Mouse (Mus musculus) limb, embryonic 11.5 days (tissue): ENCODE results near the gene Disp1. TPM values are rescaled to one million over a fixed set of nuclear protein-coding genes. Genes with fewer than 3 reads are reported as not detected.

Experiments used
- ATAC-seq: fragments of 200-750 bp; cut with Nextera tagmentation; 2 replicates; pipeline ENCODE4 v1.8.0; 2017; ENCODE audit warnings: low read depth; ENCODE audit not compliant: insufficient number of reproducible peaks, low FRiP score, low TSS enrichment
- DNase-seq: peaks from one replicate; pipeline ENCODE4 v3.0.0-alpha.2; 2015; ENCODE audit warnings: low spot score
- H3K27ac ChIP-seq: fragments of 300-500 bp; sonication (generic); replicated peaks from 2 replicates; pipeline ENCODE4 v1.5.1; 2014; ENCODE audit warnings: low read depth, mild to moderate bottlenecking, low read length
- H3K27me3 ChIP-seq: fragments of 300-500 bp; sonication (generic); 2 replicates; pipeline ENCODE4 v1.6.1; 2014; ENCODE audit warnings: mild to moderate bottlenecking, low read length, mixed read lengths; ENCODE audit not compliant: control insufficient read depth, insufficient read depth
- H3K36me3 ChIP-seq: fragments of 300-500 bp; sonication (generic); 2 replicates; pipeline ENCODE4 v1.6.1; 2014; ENCODE audit warnings: mild to moderate bottlenecking, low read length, moderate library complexity, mixed read lengths; ENCODE audit not compliant: control insufficient read depth, insufficient read depth
- H3K4me1 ChIP-seq: fragments of 300-500 bp; sonication (generic); 2 replicates; pipeline ENCODE4 v1.6.1; 2014; ENCODE audit warnings: low read length, mixed read lengths; ENCODE audit not compliant: control insufficient read depth, insufficient read depth
- H3K4me2 ChIP-seq: fragments of 300-500 bp; sonication (generic); 2 replicates; pipeline ENCODE4 v1.6.1; 2014; ENCODE audit warnings: low read depth, mild to moderate bottlenecking, moderate library complexity; ENCODE audit not compliant: severe bottlenecking
- H3K4me3 ChIP-seq: fragments of 300-500 bp; sonication (generic); 2 replicates; pipeline ENCODE4 v1.5.1; 2014; ENCODE audit warnings: low read depth, low read length
- H3K9ac ChIP-seq: fragments of 300-500 bp; sonication (generic); 2 replicates; pipeline ENCODE4 v1.6.1; 2014; ENCODE audit warnings: mild to moderate bottlenecking, low read length
- H3K9me3 ChIP-seq: fragments of 300-500 bp; sonication (generic); 2 replicates; pipeline ENCODE4 v1.6.1; 2016; ENCODE audit warnings: low read length; ENCODE audit not compliant: control insufficient read depth
- WGBS: fragments of 180-500 bp; shearing (Covaris S2); extraction: QIAGEN DNeasy Blood & Tissue Kit; methylation state at CpG from one replicate; pipeline ENCODE4 v1.1.7; 2014; 5-methylcytosine and 5-hydroxymethylcytosine counted together
- polyA plus RNA-seq: library from polyadenylated mRNA; unstranded; fragments of >200 nt; fragmentation: Nextera tagmentation; extraction: Ambion mirVana; gene quantifications from 2 replicates; pipeline ENCODE4 v1.2.1, GENCODE M21; 2014

Gene Disp1
- polyA plus RNA-seq, 1 experiment from 2014 or later: 19.3 TPM

GRCm38 (mm10) chr1:183190456-183190855, 30.9 kb downstream of the Disp1 start:
- Histone ChIP-seq H3K27me3 (no peaks in the 10 kb centered on the region), H3K27ac (peak overlapping the region; percentile 77), H3K4me1 (peaks cover 57% of the 10 kb centered on the region), H3K9ac (no peak overlapping the region; the same call in 1 of the 2 replicates), H3K4me3 (no peak overlapping the region), H3K36me3 (no peaks in the 10 kb centered on the region), H3K4me2 (no peak overlapping the region), H3K9me3 (no peaks in the 10 kb centered on the region)
- ATAC-seq: no peak
- peak; percentile 44 for DNase-seq
- WGBS: 35% methylated on average over 9 of the region's 9 CpGs

GRCm38 (mm10) chr1:183189014-183189662, 32.2 kb downstream of the Disp1 start:
- H3K9ac ChIP-seq: no peak overlapping the region
- WGBS: 7% methylated on average over 10 of the region's 10 CpGs
- H3K27me3 ChIP-seq: no peaks in the 10 kb centered on the region
- H3K36me3 ChIP-seq: no peaks in the 10 kb centered on the region
- H3K4me1 ChIP-seq: peaks cover 55% of the 10 kb centered on the region
- H3K4me2 ChIP-seq: no peak overlapping the region; the same call in 1 of the 2 replicates
- no peak overlapping the region for H3K4me3 ChIP-seq
- no peaks in the 10 kb centered on the region for H3K9me3 ChIP-seq
- DNase-seq: peak; percentile 74
- peak; percentile 84 for ATAC-seq
- H3K27ac ChIP-seq: peak overlapping the region; percentile 77

DNA sequence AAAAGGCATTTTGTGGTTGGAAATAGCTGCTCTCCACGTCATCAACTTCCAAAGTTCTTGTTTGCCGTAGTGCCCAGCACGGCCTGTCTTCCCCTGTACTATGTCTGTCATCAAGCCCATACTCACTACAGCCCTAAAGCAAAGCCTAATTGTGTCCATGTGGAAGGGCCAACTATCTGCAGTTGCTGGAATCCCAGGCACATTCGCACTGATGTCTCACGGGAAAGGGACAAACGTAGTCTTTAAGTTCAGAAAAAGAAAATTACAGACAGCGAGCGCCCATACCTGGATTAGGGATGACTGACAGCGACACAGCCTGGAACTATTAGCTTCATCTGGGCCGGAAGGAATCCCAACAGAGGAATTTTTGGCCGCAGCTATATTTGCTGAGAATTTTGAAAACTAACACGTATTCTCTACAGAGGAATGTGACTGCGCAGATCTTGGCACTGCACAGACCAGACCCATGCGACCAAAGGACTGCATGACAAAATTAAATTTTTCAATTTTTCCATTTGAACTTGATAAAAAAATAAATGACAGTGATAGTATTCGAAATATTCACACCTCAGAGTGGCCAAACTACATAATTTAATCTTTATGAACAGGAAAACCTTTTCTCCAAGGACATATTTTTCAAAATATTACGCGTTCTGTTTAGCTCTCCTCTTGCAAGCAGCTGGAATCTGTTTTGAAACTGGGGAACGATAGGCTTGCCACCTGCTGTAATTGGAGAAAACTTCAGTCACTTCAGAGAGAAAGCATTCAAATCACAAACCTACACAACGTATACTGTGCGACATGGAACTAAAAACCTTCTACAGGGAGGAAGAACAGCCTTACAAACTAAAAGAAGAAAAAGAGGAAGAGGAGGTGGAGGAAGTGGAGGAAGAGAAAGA, 33.0 kb downstream of the Disp1 start:
- peaks cover 59% of the 10 kb centered on the region for H3K4me1 ChIP-seq
- H3K27me3 ChIP-seq: no peaks in the 10 kb centered on the region
- no peak overlapping the region for H3K4me3 ChIP-seq
- ATAC-seq (peak; percentile 41), DNase-seq (peak; percentile 44)
- peak overlapping the region; percentile 4; the same call in 1 of the 2 replicates for H3K4me2 ChIP-seq
- H3K36me3 ChIP-seq: no peaks in the 10 kb centered on the region
- H3K9ac ChIP-seq: no peak overlapping the region
- 29% methylated on average over 20 of the region's 20 CpGs for WGBS
- peak overlapping the region; percentile 77 for H3K27ac ChIP-seq
- H3K9me3 ChIP-seq: no peaks in the 10 kb centered on the region

GRCm38 (mm10) chr1:183185560-183185959, 35.8 kb downstream of the Disp1 start:
- Histone ChIP-seq H3K27ac (no peak overlapping the region), H3K4me1 (peaks cover 54% of the 10 kb centered on the region), H3K4me2 (no peak overlapping the region), H3K27me3 (no peaks in the 10 kb centered on the region), H3K9me3 (no peaks in the 10 kb centered on the region), H3K9ac (no peak overlapping the region), H3K4me3 (no peak overlapping the region), H3K36me3 (no peaks in the 10 kb centered on the region)
- WGBS: 80% methylated on average over 6 of the region's 6 CpGs
- DNase-seq (no peak), ATAC-seq (no peak)

- H3K4me1 ChIP-seq: peaks cover 45% of the 10 kb centered on the region
These were observed 36.6 kb downstream of the Disp1 start for GRCm38 (mm10) chr1:183184681-183185080.

DNA sequence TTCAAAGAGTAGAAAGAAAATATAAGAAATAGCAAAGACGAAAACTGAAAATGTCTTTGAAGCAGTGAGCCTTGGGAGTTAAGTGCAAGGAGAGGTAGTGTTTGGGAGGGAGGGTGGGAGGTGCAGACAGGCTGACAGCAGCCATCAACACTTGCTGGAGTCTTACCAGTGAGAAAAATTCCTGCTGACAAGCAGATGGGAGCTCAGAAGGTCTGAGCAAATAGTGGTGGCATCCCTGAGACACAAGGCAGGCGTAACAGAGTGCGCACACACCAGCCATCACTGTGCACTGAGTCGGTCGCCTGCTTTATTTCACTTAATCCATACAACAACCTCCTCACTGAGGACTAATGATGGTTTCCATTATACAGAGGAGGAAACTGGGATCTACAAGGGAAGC, 37.8 kb downstream of the Disp1 start:
- Histone ChIP-seq H3K27ac (no peak overlapping the region), H3K36me3 (no peaks in the 10 kb centered on the region), H3K4me2 (no peak overlapping the region), H3K4me3 (no peak overlapping the region), H3K4me1 (peaks cover 34% of the 10 kb centered on the region), H3K9me3 (no peaks in the 10 kb centered on the region), H3K27me3 (no peaks in the 10 kb centered on the region), H3K9ac (no peak overlapping the region)
- no peak for DNase-seq
- 67% methylated on average over 5 of the region's 5 CpGs for WGBS
- ATAC-seq: no peak

More at GRCm38 (mm10) chr1:183184681-183185080, 36.6 kb downstream of the Disp1 start:
- Histone ChIP-seq H3K9ac (no peak overlapping the region), H3K4me3 (no peak overlapping the region), H3K27me3 (no peaks in the 10 kb centered on the region), H3K36me3 (no peaks in the 10 kb centered on the region), H3K9me3 (no peaks in the 10 kb centered on the region), H3K4me2 (no peak overlapping the region), H3K27ac (no peak overlapping the region)
- WGBS: 79% methylated on average over 5 of the region's 5 CpGs
- ATAC-seq: no peak
- DNase-seq: no peak

GRCm38 (mm10) chr1:183182641-183183414, 38.5 kb downstream of the Disp1 start:
- H3K27ac ChIP-seq: no peak overlapping the region; the same call in 1 of the 2 replicates
- H3K4me2 ChIP-seq: no peak overlapping the region
- H3K4me1 ChIP-seq: peaks cover 27% of the 10 kb centered on the region
- no peaks in the 10 kb centered on the region for H3K27me3 ChIP-seq
- H3K9ac ChIP-seq: no peak overlapping the region
- DNase-seq: no peak
- H3K4me3 ChIP-seq: no peak overlapping the region
- H3K9me3 ChIP-seq: no peaks in the 10 kb centered on the region
- no peaks in the 10 kb centered on the region for H3K36me3 ChIP-seq
- no peak for ATAC-seq
- 45% methylated on average over 12 of the region's 12 CpGs for WGBS

GRCm38 (mm10) chr1:183181030-183181395, 40.3 kb downstream of the Disp1 start:
- Histone ChIP-seq H3K4me3 (no peak overlapping the region), H3K36me3 (no peaks in the 10 kb centered on the region), H3K9ac (no peak overlapping the region), H3K4me2 (no peak overlapping the region), H3K27me3 (no peaks in the 10 kb centered on the region), H3K27ac (no peak overlapping the region), H3K9me3 (no peaks in the 10 kb centered on the region), H3K4me1 (peaks cover 16% of the 10 kb centered on the region)
- ATAC-seq: no peak
- no peak for DNase-seq
- 7% methylated on average over 2 of the region's 2 CpGs for WGBS
